Mouse (Mus musculus): ENCODE measurements around the gene 4921536K21Rik. TPM values are rescaled to one million over a fixed set of nuclear protein-coding genes. Genes with fewer than 3 reads are reported as not detected.

The 4921536K21Rik gene
- polyA plus RNA-seq, 1 experiment from 2014 or later = not detected

DNA sequence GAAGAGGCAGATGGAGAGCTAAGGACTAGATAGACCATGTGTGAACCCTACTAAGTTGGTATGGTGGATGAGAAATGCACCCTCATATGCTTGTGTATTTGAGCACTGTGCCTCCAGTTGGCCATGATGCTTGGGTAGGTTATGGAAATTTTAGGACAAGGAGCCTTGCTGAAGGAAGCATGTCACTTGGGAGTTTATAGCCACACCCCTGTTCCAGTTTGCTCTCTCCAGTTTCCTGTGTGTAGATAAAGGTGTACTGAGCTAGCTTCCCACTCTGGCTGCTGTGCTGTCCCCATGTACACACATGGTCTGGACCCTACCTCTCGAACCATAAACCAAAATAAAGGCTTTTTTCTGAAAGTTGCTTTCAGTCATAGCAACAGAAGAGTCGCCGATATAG, 40.7 kb downstream of the 4921536K21Rik start:
- 82% methylated on average over 3 of the region's 3 CpGs for WGBS
- DNase-seq (no peak), ATAC-seq (ENCODE audit: insufficient read depth) (no peak)
- Histone ChIP-seq H3K4me3 (ENCODE audit: low read depth, low read length) (no peak overlapping the region), H3K9me3 (ENCODE audit: low read depth, low read length) (no peaks in the 10 kb centered on the region), H3K4me1 (ENCODE audit: insufficient read depth) (no peaks in the 10 kb centered on the region), H3K27me3 (ENCODE audit: insufficient read depth, low read length) (no peaks in the 10 kb centered on the region), H3K27ac (ENCODE audit: low read depth) (no peak overlapping the region), H3K4me2 (no peak overlapping the region), H3K9ac (no peak overlapping the region), H3K36me3 (ENCODE audit: insufficient read depth) (no peaks in the 10 kb centered on the region)
- no peak for TF ChIP-seq CTCF (IDR thresholded peaks at IDR 0.05; ENCODE audit: low read depth)

DNA sequence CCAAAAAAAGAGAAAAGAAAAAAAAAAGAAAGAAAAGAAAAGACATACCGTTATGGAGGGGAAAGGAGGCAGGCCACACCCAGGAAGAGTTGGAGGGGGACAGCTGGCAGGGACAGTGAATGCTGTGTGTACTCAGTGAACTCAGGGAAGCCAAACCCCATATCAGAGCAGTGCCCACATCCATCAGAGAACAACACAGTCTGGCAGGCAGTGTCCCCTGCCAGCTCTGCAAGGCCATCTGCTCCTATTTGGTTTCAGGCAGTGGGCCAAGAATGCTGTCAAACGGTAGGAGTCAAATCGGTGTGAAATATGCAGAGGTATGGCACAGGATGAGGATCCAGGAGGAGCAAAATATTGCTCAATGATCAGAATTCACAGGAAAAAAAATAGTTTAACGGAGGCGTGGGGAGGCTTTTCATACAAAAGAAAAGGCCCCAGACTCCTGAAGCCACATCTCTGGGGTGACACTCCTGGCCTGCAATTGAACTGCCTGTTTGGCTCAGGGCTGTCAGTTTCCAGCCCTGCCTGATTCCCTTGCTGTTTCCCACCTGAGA, 41.3 kb downstream of the 4921536K21Rik start:
- H3K4me1 ChIP-seq (ENCODE audit: insufficient read depth) = no peaks in the 10 kb centered on the region
- no peak overlapping the region for H3K9ac ChIP-seq
- 57% methylated on average over 5 of the region's 5 CpGs for WGBS
- H3K4me3 ChIP-seq (ENCODE audit: low read depth, low read length) = no peak overlapping the region
- no peaks in the 10 kb centered on the region for H3K9me3 ChIP-seq (ENCODE audit: low read depth, low read length)
- DNase-seq (no peak), ATAC-seq (ENCODE audit: insufficient read depth) (no peak)
- H3K27ac ChIP-seq (ENCODE audit: low read depth) = no peak overlapping the region
- H3K27me3 ChIP-seq (ENCODE audit: insufficient read depth, low read length) = no peaks in the 10 kb centered on the region
- H3K4me2 ChIP-seq = no peak overlapping the region
- no peak for TF ChIP-seq CTCF (IDR thresholded peaks at IDR 0.05; ENCODE audit: low read depth)
- no peaks in the 10 kb centered on the region for H3K36me3 ChIP-seq (ENCODE audit: insufficient read depth)

DNA sequence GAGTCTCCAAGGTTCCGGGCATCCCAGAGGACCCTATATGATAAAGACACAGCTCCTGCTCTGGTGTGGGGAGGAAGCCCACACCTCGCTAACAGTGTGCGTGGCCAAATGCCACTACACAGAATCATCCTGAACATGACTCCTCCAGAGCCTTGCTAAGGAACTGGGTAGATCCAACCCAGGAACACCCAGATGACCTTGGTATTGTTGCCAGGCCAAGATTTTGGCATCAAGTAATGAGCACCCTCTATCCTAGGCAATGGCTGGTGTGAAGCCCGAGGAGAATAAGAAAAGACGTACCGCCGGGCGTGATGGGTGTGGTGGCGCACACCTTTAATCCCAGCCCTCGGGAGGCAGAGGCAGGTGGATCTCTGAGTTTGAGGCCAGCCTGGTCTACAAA, 41.9 kb downstream of the 4921536K21Rik start:
- Histone ChIP-seq H3K4me2 (no peak overlapping the region), H3K27ac (ENCODE audit: low read depth) (no peak overlapping the region), H3K27me3 (ENCODE audit: insufficient read depth, low read length) (no peaks in the 10 kb centered on the region), H3K4me3 (ENCODE audit: low read depth, low read length) (no peak overlapping the region), H3K9me3 (ENCODE audit: low read depth, low read length) (no peaks in the 10 kb centered on the region), H3K9ac (no peak overlapping the region), H3K4me1 (ENCODE audit: insufficient read depth) (no peaks in the 10 kb centered on the region), H3K36me3 (ENCODE audit: insufficient read depth) (no peaks in the 10 kb centered on the region)
- WGBS = 89% methylated on average over 10 of the region's 10 CpGs
- no peak for TF ChIP-seq CTCF (IDR thresholded peaks at IDR 0.05; ENCODE audit: low read depth)
- no peak for DNase-seq
- no peak for ATAC-seq (ENCODE audit: insufficient read depth)

DNA sequence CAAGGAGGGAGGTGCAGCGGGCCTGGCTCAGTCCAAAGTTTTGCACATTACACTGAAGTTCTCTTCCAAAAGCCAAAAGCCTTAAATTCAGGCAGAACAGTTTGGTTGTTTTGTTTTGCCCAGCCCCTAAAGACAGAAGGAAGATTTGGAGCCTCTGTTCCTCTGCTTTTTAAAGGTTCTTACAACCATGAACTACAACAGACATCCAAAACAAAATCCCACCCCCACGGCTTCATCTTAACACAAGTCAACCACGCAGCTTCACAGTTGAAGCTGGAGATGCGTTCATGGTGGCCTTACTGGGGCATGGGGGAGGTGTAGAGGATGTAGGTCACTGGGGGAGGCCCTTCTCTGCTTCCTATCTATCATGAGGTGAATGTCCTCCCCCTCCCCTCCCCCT, 43.0 kb downstream of the 4921536K21Rik start:
- H3K9me3 ChIP-seq (ENCODE audit: low read depth, low read length) = no peaks in the 10 kb centered on the region
- DNase-seq (no peak), ATAC-seq (ENCODE audit: insufficient read depth) (no peak)
- H3K27ac ChIP-seq (ENCODE audit: low read depth) = no peak overlapping the region
- no peak for TF ChIP-seq CTCF (IDR thresholded peaks at IDR 0.05; ENCODE audit: low read depth)
- no peaks in the 10 kb centered on the region for H3K4me1 ChIP-seq (ENCODE audit: insufficient read depth)
- no peaks in the 10 kb centered on the region for H3K36me3 ChIP-seq (ENCODE audit: insufficient read depth)
- no peak overlapping the region for H3K4me3 ChIP-seq (ENCODE audit: low read depth, low read length)
- H3K9ac ChIP-seq = no peak overlapping the region
- no peaks in the 10 kb centered on the region for H3K27me3 ChIP-seq (ENCODE audit: insufficient read depth, low read length)
- WGBS = 66% methylated on average over 4 of the region's 4 CpGs
- H3K4me2 ChIP-seq = no peak overlapping the region

DNA sequence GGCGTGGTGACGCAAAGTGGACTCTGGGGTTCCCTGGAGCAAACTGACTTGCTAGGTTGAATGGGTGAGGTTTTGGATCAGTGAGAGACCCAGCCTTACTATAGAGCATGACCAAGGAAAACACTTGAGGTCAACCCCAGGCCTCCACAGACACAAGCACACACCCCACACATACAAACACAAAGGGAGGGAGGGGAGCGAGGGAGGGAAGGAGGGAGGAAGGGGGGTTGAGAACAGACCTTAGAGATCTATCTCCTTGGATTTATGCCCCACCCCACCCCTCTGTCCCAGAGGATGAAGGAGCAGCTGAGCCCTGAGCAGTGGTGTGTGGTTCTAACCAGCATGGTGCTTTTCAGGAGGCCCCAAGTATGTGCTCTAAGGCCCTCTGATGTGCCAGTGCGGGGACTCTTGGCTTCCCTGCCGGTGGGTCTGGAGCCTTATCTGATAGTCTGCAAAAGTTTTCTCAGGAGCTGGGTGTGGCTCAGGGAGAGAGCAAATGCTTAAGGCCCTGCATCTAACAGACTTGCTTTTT, 44.1 kb downstream of the 4921536K21Rik start:
- no peaks in the 10 kb centered on the region for H3K4me1 ChIP-seq (ENCODE audit: insufficient read depth)
- no peaks in the 10 kb centered on the region for H3K27me3 ChIP-seq (ENCODE audit: insufficient read depth, low read length)
- 55% methylated on average over 5 of the region's 5 CpGs for WGBS
- H3K9ac ChIP-seq = no peak overlapping the region
- TF ChIP-seq CTCF (IDR thresholded peaks at IDR 0.05; ENCODE audit: low read depth) = no peak
- no peak overlapping the region for H3K4me2 ChIP-seq
- DNase-seq (no peak), ATAC-seq (ENCODE audit: insufficient read depth) (no peak)
- no peak overlapping the region for H3K4me3 ChIP-seq (ENCODE audit: low read depth, low read length)
- H3K36me3 ChIP-seq (ENCODE audit: insufficient read depth) = no peaks in the 10 kb centered on the region
- no peaks in the 10 kb centered on the region for H3K9me3 ChIP-seq (ENCODE audit: low read depth, low read length)
- no peak overlapping the region for H3K27ac ChIP-seq (ENCODE audit: low read depth)

DNA sequence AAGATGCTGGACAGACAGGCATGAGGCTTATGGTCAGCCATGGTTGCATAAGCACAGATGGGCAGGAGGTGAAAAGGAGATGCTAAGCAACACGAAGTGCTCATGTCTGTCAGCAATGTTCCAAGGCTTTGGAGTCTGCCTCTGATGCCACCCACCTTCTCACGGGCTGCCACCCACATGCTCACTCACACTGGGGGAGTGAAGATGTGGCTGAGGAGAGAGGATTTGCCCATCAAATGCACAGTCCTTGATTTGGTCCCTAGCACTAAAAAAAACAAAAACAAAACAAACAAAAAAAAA, 44.6 kb downstream of the 4921536K21Rik start:
- H3K36me3 ChIP-seq (ENCODE audit: insufficient read depth) = no peaks in the 10 kb centered on the region
- DNase-seq = no peak
- no peak overlapping the region for H3K4me2 ChIP-seq
- ATAC-seq (ENCODE audit: insufficient read depth) = no peak
- no peaks in the 10 kb centered on the region for H3K27me3 ChIP-seq (ENCODE audit: insufficient read depth, low read length)
- H3K4me3 ChIP-seq (ENCODE audit: low read depth, low read length) = no peak overlapping the region
- no peak overlapping the region for H3K9ac ChIP-seq
- no peak overlapping the region for H3K27ac ChIP-seq (ENCODE audit: low read depth)
- no peaks in the 10 kb centered on the region for H3K9me3 ChIP-seq (ENCODE audit: low read depth, low read length)
- 78% methylated on average over 2 of the region's 2 CpGs for WGBS
- no peak for TF ChIP-seq CTCF (IDR thresholded peaks at IDR 0.05; ENCODE audit: low read depth)
- no peaks in the 10 kb centered on the region for H3K4me1 ChIP-seq (ENCODE audit: insufficient read depth)

DNA sequence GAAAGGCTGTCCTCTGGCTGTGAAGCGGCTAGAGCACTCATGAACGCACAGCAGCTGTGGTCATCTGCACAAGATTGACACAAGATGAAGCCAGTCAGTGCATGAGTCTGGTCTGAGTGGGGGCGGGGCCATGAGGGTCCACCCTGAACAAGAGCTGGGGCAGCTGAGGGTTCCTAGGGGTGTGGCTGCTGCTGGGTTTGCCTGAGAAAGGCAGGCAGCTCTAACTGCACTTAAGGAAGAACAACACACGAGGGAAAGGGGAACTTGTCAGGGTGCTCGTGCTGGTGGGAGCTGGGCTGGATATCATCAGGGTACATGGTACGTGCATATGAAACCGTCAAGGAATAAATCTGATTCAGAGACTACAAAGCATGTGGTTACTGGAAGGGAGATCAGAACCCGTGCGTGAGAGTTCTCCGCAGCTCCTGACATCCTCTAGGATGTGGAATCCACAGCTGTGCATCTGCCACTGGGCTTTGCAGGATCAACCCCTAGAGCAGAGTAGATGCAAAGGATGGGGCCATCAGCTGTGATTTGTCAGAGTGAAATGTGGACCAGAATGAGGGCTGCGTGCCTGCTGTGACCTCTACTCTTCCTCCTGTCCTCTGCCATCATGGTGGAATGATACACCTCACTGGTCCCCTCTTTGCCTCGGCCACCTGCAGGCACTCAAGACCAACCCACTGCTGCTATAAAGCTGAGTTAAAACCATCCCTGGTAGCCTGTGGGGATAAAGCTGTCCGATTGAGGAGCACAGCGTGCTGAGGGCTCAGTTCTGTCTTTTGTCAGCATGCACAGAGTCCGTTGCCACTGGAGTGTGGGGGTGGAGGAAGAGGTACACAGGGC, 45.2 kb downstream of the 4921536K21Rik start:
- H3K27ac ChIP-seq (ENCODE audit: low read depth) = no peak overlapping the region
- no peak overlapping the region for H3K9ac ChIP-seq
- 75% methylated on average over 15 of the region's 15 CpGs for WGBS
- no peak for TF ChIP-seq CTCF (IDR thresholded peaks at IDR 0.05; ENCODE audit: low read depth)
- H3K36me3 ChIP-seq (ENCODE audit: insufficient read depth) = no peaks in the 10 kb centered on the region
- no peaks in the 10 kb centered on the region for H3K27me3 ChIP-seq (ENCODE audit: insufficient read depth, low read length)
- ATAC-seq (ENCODE audit: insufficient read depth) = no peak
- H3K4me1 ChIP-seq (ENCODE audit: insufficient read depth) = no peaks in the 10 kb centered on the region
- no peak overlapping the region for H3K4me3 ChIP-seq (ENCODE audit: low read depth, low read length)
- H3K4me2 ChIP-seq = no peak overlapping the region
- no peak for DNase-seq
- H3K9me3 ChIP-seq (ENCODE audit: low read depth, low read length) = no peaks in the 10 kb centered on the region

All from lung, embryonic 14.5 days (tissue).